Comparison of ENCODE assay signal across 12 mouse cellular contexts in genomic region chr3:47863591-47863990, GRCm38 (mm10).
DNase-seq lines count a peak whose midpoint lies in the region; ATAC-seq and TF ChIP-seq lines count a peak whose summit lies in the region.
"Had no signal": no experiment of that assay in that cellular context is flagged by ENCODE, and none has a peak within 500 bp of the region (broad histone marks: within the 10 kb centered on the region; RNA-seq: fewer than 3 reads in every experiment).

No protein-coding gene starts in this region.

- no peaks in the 10 kb centered on the region for H3K9me3 ChIP-seq in hindbrain, postnatal 0 days (ENCODE audit: low read length)
- H3K9me3 ChIP-seq in hindbrain, embryonic 12.5 days (replicated peaks) = no peaks in the 10 kb centered on the region
- H3K9me3 ChIP-seq: intestine, embryonic 15.5 days; liver, embryonic 12.5 days had no signal

- no peak overlapping the region for H3K27ac ChIP-seq in hindbrain, postnatal 0 days
- H3K27ac ChIP-seq in hindbrain, embryonic 12.5 days = no peak overlapping the region
- H3K27ac ChIP-seq in layer of hippocampus, adult 2 months = no peak overlapping the region
- H3K27ac ChIP-seq: intestine, embryonic 15.5 days; liver, embryonic 12.5 days had no signal

- H3K4me1 ChIP-seq in hindbrain, postnatal 0 days (ENCODE audit: insufficient read depth, low read length) = no peaks in the 10 kb centered on the region
- H3K4me1 ChIP-seq in hindbrain, embryonic 12.5 days = no peaks in the 10 kb centered on the region
- H3K4me1 ChIP-seq: intestine, embryonic 15.5 days; liver, embryonic 12.5 days had no signal

- peak; percentile 44 for DNase-seq in hindbrain, postnatal 0 days (ENCODE audit: low spot score)
- DNase-seq in cerebellum, adult 8-10 months = peak; percentile 7
- DNase-seq in layer of hippocampus, adult 2 months (ENCODE audit: low spot score in 2 of 2) = peak; percentile 41 to 62
- DNase-seq in right cerebral cortex, postnatal 36 days (ENCODE audit: low spot score in 2 of 2) = peak; percentile 2
- no peak for DNase-seq in heart, postnatal 14 days
- DNase-seq in ovary, postnatal 36 days (ENCODE audit: low spot score) = no peak
- DNase-seq: kidney, postnatal 4 days; lung, postnatal 36 days had no signal

- H3K4me3 ChIP-seq in hindbrain, postnatal 0 days (ENCODE audit: low read length) = no peak overlapping the region
- no peak overlapping the region for H3K4me3 ChIP-seq in hindbrain, embryonic 12.5 days
- H3K4me3 ChIP-seq in layer of hippocampus, adult 2 months = no peak overlapping the region
- H3K4me3 ChIP-seq: intestine, embryonic 15.5 days; liver, embryonic 12.5 days had no signal

- no peak for ATAC-seq in hindbrain, postnatal 0 days
- ATAC-seq in hindbrain, embryonic 12.5 days (ENCODE audit: low FRiP score) = no peak
- no peak for ATAC-seq in erythroblast, adult 5-6 weeks (replicated peaks; ENCODE audit: low FRiP score, poor library complexity, severe bottlenecking)
- ATAC-seq: intestine, embryonic 15.5 days; liver, embryonic 12.5 days had no signal

- no peaks in the 10 kb centered on the region for H3K27me3 ChIP-seq in hindbrain, postnatal 0 days (ENCODE audit: insufficient read depth, low read length)
- no peaks in the 10 kb centered on the region for H3K27me3 ChIP-seq in hindbrain, embryonic 12.5 days
- H3K27me3 ChIP-seq: intestine, embryonic 15.5 days; liver, embryonic 12.5 days had no signal

- intact Hi-C loops in heart, postnatal 14 days (cut with DNase I) = no loop called here

- H3K36me3 ChIP-seq in hindbrain, postnatal 0 days (ENCODE audit: insufficient read depth, low read length) = no peaks in the 10 kb centered on the region
- H3K36me3 ChIP-seq in hindbrain, embryonic 12.5 days = no peaks in the 10 kb centered on the region
- H3K36me3 ChIP-seq: intestine, embryonic 15.5 days; liver, embryonic 12.5 days had no signal

- WGBS in hindbrain, postnatal 0 days = 63% methylated on average over 1 of the region's 1 CpGs
- 90% methylated on average over 1 of the region's 1 CpGs for WGBS in hindbrain, embryonic 12.5 days

- no peak overlapping the region for H3K9ac ChIP-seq in hindbrain, postnatal 0 days (replicated peaks; ENCODE audit: low read length)
- H3K9ac ChIP-seq in hindbrain, embryonic 12.5 days = no peak overlapping the region
- H3K9ac ChIP-seq: intestine, embryonic 15.5 days; liver, embryonic 12.5 days had no signal

- no peak for TF ChIP-seq CTCF in hindbrain, postnatal 0 days (IDR thresholded peaks at IDR 0.05; ENCODE audit: low read depth)
- TF ChIP-seq CTCF in layer of hippocampus, adult 2 months (conservative IDR thresholded peaks at IDR 0.05) = no peak

- no peak overlapping the region for H3K4me2 ChIP-seq in hindbrain, postnatal 0 days (ENCODE audit: low read depth, low read length)
- H3K4me2 ChIP-seq in hindbrain, embryonic 12.5 days (replicated peaks) = no peak overlapping the region
- H3K4me2 ChIP-seq: intestine, embryonic 15.5 days; liver, embryonic 12.5 days had no signal

Comparison
In these comparisons a context has a peak if more than half of its experiments do, and no peak if none do; other contexts are left out.
1. DNase-seq: peak in hindbrain, postnatal 0 days (single experiment), cerebellum, adult 8-10 months (single experiment), layer of hippocampus, adult 2 months (2 of 2) and right cerebral cortex, postnatal 36 days (2 of 2); none in heart, postnatal 14 days (0 of 2) and ovary, postnatal 36 days (single experiment).